Mouse (Mus musculus) limb, embryonic 12.5 days (tissue): ENCODE results near the gene Galnt6. TPM values are rescaled to one million over a fixed set of nuclear protein-coding genes. Genes with fewer than 3 reads are reported as not detected.
A peak's percentile ranks its signal among the peaks of the same experiment; 100 is the strongest.

Experiments used
- ATAC-seq: fragments of 200-750 bp; cut with Nextera tagmentation; 2 replicates; pipeline ENCODE4 v1.8.0; 2017; ENCODE audit warnings: low read depth, moderate TSS enrichment; ENCODE audit not compliant: insufficient number of reproducible peaks, insufficient read depth, low FRiP score, low TSS enrichment
- H3K27ac ChIP-seq: fragments of 300-500 bp; sonication (generic); 2 replicates; pipeline ENCODE4 v1.5.1; 2016; ENCODE audit warnings: mild to moderate bottlenecking, moderate library complexity
- H3K27me3 ChIP-seq: fragments of 300-500 bp; sonication (generic); 2 replicates; pipeline ENCODE4 v1.6.1; 2016; ENCODE audit warnings: mild to moderate bottlenecking, moderate library complexity
- H3K36me3 ChIP-seq: fragments of 300-500 bp; sonication (generic); 2 replicates; pipeline ENCODE4 v1.6.1; 2016; ENCODE audit warnings: mild to moderate bottlenecking, moderate library complexity
- H3K4me1 ChIP-seq: fragments of 300-500 bp; sonication (generic); replicated peaks from 2 replicates; pipeline ENCODE4 v1.6.1; 2016
- H3K4me2 ChIP-seq: fragments of 300-500 bp; sonication (generic); 2 replicates; pipeline ENCODE4 v1.6.1; 2016; ENCODE audit warnings: mild to moderate bottlenecking, moderate library complexity
- H3K4me3 ChIP-seq: fragments of 300-500 bp; sonication (generic); replicated peaks from 2 replicates; pipeline ENCODE4 v1.5.1; 2016; ENCODE audit warnings: mild to moderate bottlenecking
- H3K9ac ChIP-seq: fragments of 300-500 bp; sonication (generic); replicated peaks from 2 replicates; pipeline ENCODE4 v1.6.1; 2016; ENCODE audit warnings: mild to moderate bottlenecking, moderate library complexity
- H3K9me3 ChIP-seq: fragments of 300-500 bp; sonication (generic); 2 replicates; pipeline ENCODE4 v1.6.1; 2016; ENCODE audit warnings: mild to moderate bottlenecking, moderate library complexity
- WGBS: fragments of 180-500 bp; shearing (Covaris S2); methylation state at CpG from one replicate; pipeline ENCODE4 v1.1.7; 2016; 5-methylcytosine and 5-hydroxymethylcytosine counted together
- polyA plus RNA-seq: library from polyadenylated mRNA; unstranded; fragments of >200 nt; fragmentation: Nextera tagmentation; extraction: Ambion mirVana; gene quantifications from 2 replicates; pipeline ENCODE4 v1.2.1, GENCODE M21; 2016

Gene Galnt6
- polyA plus RNA-seq, 1 experiment from 2014 or later: 0.20 TPM

DNA sequence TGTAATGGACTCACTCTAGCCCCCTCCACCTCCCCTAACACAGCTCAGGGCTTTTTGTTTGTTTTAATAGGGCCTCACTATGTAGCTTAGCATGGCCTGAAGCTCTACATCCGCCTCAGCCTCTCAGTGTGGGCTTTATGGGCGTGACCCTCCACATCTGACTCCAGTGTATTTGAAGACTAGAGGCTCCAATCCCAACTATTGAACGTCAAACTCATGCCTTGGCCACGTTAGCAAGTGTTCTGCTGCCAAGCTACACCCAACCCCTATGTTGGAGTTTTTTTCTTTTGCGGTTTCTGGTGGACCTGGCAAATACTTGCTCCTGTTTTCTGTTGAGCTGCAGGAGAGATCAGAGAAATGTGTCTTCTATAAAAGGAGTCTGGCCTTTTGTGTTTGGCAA is 23.9 kb upstream of the Galnt6 start:
- Histone ChIP-seq H3K4me1 (peaks cover 14% of the 10 kb centered on the region), H3K4me3 (no peak overlapping the region), H3K36me3 (no peaks in the 10 kb centered on the region), H3K9me3 (no peaks in the 10 kb centered on the region), H3K27ac (no peak overlapping the region), H3K9ac (no peak overlapping the region), H3K27me3 (peaks cover 12% of the 10 kb centered on the region; the same call in 1 of the 2 replicates), H3K4me2 (no peak overlapping the region)
- no peak for ATAC-seq
- WGBS: 67% methylated on average over 5 of the region's 5 CpGs

DNA sequence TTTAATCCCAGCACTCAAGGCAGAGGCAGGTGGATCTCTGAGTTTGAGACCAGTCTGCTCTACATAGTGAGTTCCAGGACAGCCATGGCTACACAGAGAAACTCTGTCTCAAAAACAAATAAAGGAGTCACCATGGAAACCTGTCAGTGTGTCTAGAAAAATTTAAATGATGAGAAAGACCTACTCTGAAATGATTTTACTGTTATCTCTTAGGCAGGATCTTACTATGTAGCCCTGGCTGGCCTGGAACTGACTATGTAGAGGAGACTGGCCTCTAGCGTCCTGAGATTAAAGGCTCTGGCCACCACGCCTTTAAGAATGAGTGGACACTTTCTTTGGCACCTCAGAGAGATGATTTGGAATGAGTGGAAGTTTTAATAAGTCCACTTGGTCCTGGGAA is 23.3 kb upstream of the Galnt6 start:
- H3K9me3 ChIP-seq: no peaks in the 10 kb centered on the region
- 86% methylated on average over 2 of the region's 2 CpGs for WGBS
- ATAC-seq: no peak
- no peak overlapping the region for H3K4me3 ChIP-seq
- H3K4me1 ChIP-seq: peaks cover 14% of the 10 kb centered on the region
- H3K27ac ChIP-seq: no peak overlapping the region
- peaks cover 12% of the 10 kb centered on the region; the same call in 1 of the 2 replicates for H3K27me3 ChIP-seq
- H3K9ac ChIP-seq: no peak overlapping the region
- no peaks in the 10 kb centered on the region for H3K36me3 ChIP-seq
- no peak overlapping the region for H3K4me2 ChIP-seq

DNA sequence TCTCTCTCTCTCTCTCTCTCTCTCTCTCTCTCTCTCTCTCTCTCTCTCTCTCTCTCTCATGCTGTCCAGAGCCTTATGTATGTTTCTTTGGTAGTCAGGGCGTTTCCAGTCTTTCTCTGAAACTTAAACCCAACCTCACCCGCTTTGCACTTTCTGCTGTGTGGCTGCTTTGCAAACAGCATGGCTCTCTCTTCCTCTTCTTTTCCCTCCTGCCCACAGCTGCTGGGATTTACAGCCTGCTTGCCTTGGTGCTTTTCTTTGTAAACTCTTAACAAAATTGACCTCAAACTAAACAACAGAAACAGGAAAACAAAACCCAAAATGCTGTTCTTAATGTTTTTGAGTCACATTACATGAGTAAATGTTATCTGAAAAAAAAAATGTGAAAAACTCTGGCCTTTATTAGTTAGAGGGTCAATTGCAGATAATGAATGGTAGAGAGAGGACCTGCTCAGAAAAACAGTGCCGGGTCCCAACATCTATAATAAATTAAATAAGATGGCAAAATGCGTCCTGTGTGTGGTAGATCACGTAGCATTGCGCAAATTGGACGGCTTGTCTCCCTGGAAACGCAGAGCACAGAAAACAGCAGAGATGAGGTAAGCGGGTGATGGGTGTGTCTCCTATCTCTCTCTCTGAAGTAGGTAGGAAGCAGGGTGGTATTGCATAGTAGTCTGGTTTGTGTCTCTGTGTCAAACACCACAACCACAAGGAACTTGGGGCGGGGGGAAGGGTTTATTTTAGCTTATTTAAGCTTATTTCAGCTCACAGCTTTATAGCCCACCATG is 20.8 kb upstream of the Galnt6 start:
- Histone ChIP-seq H3K4me2 (no peak overlapping the region), H3K9ac (no peak overlapping the region), H3K27me3 (peaks cover 15% of the 10 kb centered on the region; the same call in 1 of the 2 replicates), H3K4me3 (no peak overlapping the region), H3K9me3 (no peaks in the 10 kb centered on the region), H3K36me3 (no peaks in the 10 kb centered on the region), H3K4me1 (peaks cover 13% of the 10 kb centered on the region), H3K27ac (no peak overlapping the region)
- no peak for ATAC-seq
- 70% methylated on average over 10 of the region's 10 CpGs for WGBS

DNA sequence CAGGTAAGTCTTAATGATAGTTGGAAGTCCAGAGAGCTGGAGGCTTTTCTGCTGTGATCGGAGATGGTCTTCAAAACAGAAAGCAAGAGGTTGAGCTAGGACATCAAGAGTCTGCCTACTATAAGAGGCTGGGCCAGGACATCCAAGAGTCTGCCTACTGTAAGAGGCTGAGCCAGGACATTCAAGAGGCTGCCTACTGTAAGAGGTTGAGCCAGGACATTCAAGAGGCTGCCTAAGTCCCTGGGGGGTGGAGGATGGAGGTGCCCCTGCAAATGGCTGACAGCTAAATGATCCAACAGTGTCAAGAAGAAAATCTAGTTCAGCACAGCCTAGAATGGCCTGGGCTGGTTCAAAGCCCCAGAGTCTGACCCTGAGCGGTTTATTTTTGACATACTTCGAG is 19.4 kb upstream of the Galnt6 start:
- Histone ChIP-seq H3K4me1 (peaks cover 10% of the 10 kb centered on the region), H3K9ac (no peak overlapping the region), H3K36me3 (no peaks in the 10 kb centered on the region), H3K4me3 (no peak overlapping the region), H3K27me3 (peaks cover 15% of the 10 kb centered on the region; the same call in 1 of the 2 replicates), H3K4me2 (no peak overlapping the region), H3K27ac (no peak overlapping the region), H3K9me3 (no peaks in the 10 kb centered on the region)
- ATAC-seq: no peak
- 94% methylated on average over 3 of the region's 3 CpGs for WGBS

DNA sequence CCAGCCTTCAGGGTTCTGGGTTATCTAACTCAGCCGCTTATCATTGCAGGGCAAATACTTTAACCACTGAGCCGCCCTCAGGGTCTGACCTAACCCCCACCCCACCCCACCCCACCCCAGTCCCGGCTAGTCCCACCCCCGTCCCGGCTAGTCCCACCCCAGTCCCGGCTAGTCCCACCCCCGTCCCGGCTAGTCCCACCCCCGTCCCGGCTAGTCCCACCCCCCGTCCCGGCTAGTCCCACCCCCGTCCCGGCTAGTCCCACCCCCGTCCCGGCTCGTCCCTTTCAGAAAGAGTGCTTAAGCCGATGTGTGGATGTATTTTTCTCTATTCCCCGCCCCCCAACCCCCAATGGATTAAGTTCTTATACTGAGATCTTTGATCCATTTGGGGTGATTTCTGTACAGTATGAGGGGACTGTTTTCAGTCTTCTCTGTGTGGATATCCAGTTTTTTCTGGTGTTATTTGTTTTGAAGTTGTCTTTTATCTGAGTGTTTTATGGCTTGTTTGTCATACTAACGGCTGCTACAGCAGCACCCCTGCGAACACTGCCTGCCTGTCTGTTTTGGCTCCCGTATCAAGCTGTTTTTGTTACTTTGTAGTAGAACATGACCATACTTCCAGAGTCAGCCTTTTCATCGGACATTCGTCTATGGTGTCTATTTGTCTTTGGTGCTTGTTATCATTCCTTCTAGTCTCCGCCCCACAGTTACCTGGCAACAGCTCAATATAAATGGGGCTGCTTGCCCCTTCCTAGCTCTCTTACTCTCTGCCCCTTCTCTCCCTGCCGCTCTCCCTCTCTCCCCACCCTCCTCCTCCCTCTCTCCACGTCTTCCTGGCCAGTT is 18.2 kb upstream of the Galnt6 start:
- no peak for ATAC-seq
- H3K4me2 ChIP-seq: peak overlapping the region; percentile 63
- no peaks in the 10 kb centered on the region for H3K36me3 ChIP-seq
- no peak overlapping the region for H3K9ac ChIP-seq
- H3K27ac ChIP-seq: no peak overlapping the region
- 3% methylated on average over 27 of the region's 27 CpGs for WGBS
- H3K4me3 ChIP-seq: peak overlapping the region; percentile 35
- peaks cover 11% of the 10 kb centered on the region; the same call in 1 of the 2 replicates for H3K27me3 ChIP-seq
- H3K4me1 ChIP-seq: peaks cover 10% of the 10 kb centered on the region
- H3K9me3 ChIP-seq: no peaks in the 10 kb centered on the region

DNA sequence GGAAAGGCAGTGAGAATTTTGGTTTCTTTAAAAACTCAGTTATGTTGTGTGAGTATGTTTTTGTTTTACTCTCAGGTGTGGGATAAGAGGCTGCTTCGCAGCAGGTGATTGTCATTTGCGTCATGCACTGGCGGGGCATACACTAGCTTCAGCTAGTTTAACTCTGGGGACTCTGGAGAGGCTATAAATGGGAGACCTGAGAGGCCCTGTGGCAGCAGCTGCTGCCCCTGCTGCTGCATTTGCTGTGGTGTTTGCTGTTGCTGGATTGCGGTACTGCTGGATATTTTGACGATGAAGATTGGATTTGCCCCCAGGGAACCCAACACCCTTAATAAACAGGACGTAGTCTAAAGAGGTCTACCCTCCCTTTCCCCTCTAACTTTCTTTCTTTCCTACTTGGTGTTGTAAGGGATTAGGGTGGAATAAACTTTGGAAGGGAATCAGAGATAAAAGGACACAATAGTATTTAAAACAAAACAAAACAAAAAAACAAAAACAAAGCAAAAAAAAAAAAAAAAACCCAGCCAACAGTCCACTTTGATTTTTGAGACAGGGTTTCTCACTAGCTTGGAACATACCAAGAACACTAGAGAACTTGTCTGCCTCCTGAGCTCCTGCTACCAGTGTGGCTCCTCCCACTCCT is 17.4 kb upstream of the Galnt6 start:
- Histone ChIP-seq H3K36me3 (no peaks in the 10 kb centered on the region), H3K9ac (no peak overlapping the region), H3K4me3 (peak overlapping the region; percentile 35), H3K9me3 (no peaks in the 10 kb centered on the region), H3K27ac (no peak overlapping the region), H3K4me1 (peaks cover 10% of the 10 kb centered on the region), H3K4me2 (peak overlapping the region; percentile 63), H3K27me3 (peaks cover 11% of the 10 kb centered on the region; the same call in 1 of the 2 replicates)
- 0 out of 2 replicates have a peak, but pooled peaks have one; percentile 52 for ATAC-seq
- 21% methylated on average over 6 of the region's 6 CpGs for WGBS

DNA sequence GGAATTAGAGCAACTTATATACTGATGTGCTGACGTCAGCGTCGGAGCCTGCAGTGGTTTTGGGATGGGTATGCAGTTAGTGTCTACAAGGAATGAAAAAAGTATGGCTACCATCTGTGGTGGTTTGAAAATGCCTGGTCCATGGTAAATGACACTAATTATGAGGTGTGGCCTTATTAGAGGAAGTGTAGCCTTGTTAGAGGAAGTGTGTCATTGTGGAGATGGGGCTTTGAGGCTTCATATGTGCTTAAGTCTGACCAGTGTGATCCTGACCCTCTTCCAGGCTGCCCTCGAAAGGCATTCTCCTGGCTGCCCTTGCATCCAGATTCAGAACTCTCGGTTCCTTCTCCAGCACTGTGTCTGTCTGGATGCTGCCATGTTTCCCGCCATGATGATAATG is 14.1 kb upstream of the Galnt6 start:
- no peak overlapping the region for H3K4me3 ChIP-seq
- no peak overlapping the region for H3K9ac ChIP-seq
- H3K36me3 ChIP-seq: no peaks in the 10 kb centered on the region
- H3K4me1 ChIP-seq: peaks cover 10% of the 10 kb centered on the region
- no peak overlapping the region for H3K4me2 ChIP-seq
- ATAC-seq: no peak
- H3K9me3 ChIP-seq: no peaks in the 10 kb centered on the region
- WGBS: 87% methylated on average over 6 of the region's 6 CpGs
- no peak overlapping the region for H3K27ac ChIP-seq
- H3K27me3 ChIP-seq: peaks cover 3% of the 10 kb centered on the region; the same call in 1 of the 2 replicates

DNA sequence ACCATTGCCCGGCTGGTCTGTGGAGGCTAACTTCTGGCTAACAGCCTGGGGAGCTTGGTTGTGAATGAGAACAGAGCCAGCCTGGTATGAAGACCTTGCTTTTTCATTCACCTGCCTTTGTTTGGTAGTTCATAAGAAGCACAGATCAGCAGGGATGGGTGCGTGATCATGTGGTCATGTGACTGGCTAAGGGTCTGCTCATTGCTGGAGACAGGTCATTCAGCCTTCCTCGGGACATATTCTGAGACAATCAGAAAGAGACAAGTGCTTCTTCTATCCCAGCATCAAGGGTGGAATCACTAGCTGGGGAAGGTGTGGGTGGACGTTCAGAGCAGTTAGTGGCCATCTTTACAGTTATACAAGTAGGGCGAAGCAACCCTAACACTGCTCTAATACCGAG is 10.3 kb upstream of the Galnt6 start:
- 85% methylated on average over 6 of the region's 6 CpGs for WGBS
- ATAC-seq: no peak
- H3K9me3 ChIP-seq: no peaks in the 10 kb centered on the region

DNA sequence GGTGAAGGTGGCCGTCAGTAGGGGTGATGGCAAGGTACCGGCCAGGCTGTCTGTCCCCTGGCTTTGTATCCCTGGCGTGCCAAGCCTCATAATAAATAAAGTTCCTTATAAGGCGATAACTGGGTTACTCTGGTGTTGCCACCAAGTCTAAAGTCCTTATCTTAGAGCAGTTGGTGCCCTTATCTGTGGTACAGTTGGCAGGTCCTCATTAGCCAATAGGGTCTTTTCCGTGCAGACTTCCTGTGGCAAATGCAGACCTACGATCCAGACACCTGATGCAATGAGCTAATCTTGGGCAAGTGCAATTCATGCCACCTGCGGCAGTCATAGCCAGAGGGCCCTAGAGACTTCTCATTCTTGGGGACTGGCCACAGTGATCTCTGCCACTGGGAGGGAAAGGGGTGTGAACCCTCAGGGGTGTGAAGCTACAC is 9.2 kb upstream of the Galnt6 start:
- Histone ChIP-seq H3K4me1 (no peaks in the 10 kb centered on the region), H3K9ac (no peak overlapping the region), H3K36me3 (no peaks in the 10 kb centered on the region), H3K4me2 (no peak overlapping the region), H3K27me3 (0 out of 2 replicates have a peak, but pooled peaks cover 3% of the 10 kb centered on the region), H3K27ac (no peak overlapping the region), H3K4me3 (no peak overlapping the region), H3K9me3 (no peaks in the 10 kb centered on the region)
- 84% methylated on average over 7 of the region's 7 CpGs for WGBS
- ATAC-seq: no peak

More for the DNA sequence above, 10.3 kb upstream of the Galnt6 start:
- H3K27ac ChIP-seq: no peak overlapping the region
- no peaks in the 10 kb centered on the region for H3K27me3 ChIP-seq
- H3K4me3 ChIP-seq: no peak overlapping the region
- no peak overlapping the region for H3K4me2 ChIP-seq
- H3K4me1 ChIP-seq: no peaks in the 10 kb centered on the region
- H3K9ac ChIP-seq: no peak overlapping the region
- H3K36me3 ChIP-seq: no peaks in the 10 kb centered on the region

DNA sequence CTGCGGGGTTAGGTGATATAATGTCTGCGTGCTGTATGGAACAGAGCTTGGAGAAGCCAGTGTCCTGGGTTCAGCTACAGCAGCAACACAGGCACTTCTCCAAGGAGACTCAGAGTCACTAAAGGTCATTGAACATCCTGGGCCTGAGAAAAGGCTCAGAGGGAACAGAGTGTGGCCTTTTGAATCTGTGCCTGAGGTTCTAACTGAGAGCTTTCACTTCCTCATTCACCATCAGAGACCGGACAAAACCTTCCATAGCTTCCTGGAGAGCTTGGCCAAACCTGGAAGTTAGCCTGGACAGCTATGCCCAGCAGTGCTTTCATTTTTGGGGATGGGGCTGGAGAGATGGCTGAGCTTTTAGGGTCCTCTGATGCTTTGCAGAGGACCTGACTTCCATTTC is 8.5 kb upstream of the Galnt6 start:
- H3K27ac ChIP-seq: no peak overlapping the region
- H3K36me3 ChIP-seq: no peaks in the 10 kb centered on the region
- ATAC-seq: no peak
- no peaks in the 10 kb centered on the region for H3K9me3 ChIP-seq
- H3K9ac ChIP-seq: no peak overlapping the region
- peaks cover 7% of the 10 kb centered on the region; the same call in 1 of the 2 replicates for H3K27me3 ChIP-seq
- no peak overlapping the region for H3K4me3 ChIP-seq
- 91% methylated on average over 3 of the region's 3 CpGs for WGBS
- H3K4me1 ChIP-seq: 0 out of 2 replicates have a peak, but pooled peaks cover 2% of the 10 kb centered on the region
- no peak overlapping the region for H3K4me2 ChIP-seq

DNA sequence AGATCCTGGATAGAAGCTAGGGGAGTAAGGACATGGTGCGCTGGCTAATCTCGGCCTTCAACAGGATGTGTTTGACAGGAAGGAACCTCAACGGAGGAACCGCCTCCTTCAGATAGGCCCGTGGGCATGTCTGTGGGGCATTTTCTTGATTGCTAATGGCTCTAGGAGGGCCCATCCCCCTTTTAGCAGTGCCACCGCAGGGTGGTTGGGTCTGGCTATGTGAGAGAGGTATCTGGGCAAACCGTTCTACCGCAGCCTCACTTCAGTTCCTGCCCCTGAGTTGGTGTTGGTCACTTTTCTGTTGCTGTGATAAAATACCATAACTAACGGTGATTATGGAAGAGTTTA is 6.8 kb upstream of the Galnt6 start:
- Histone ChIP-seq H3K9ac (no peak overlapping the region), H3K4me1 (0 out of 2 replicates have a peak, but pooled peaks cover 4% of the 10 kb centered on the region), H3K4me3 (no peak overlapping the region), H3K9me3 (no peaks in the 10 kb centered on the region), H3K36me3 (no peaks in the 10 kb centered on the region), H3K4me2 (no peak overlapping the region), H3K27me3 (peaks cover 23% of the 10 kb centered on the region), H3K27ac (no peak overlapping the region)
- 87% methylated on average over 9 of the region's 9 CpGs for WGBS
- no peak for ATAC-seq
